Mouse (Mus musculus) colon, adult 2 months (tissue): ENCODE data around the gene Plpp2. TPM values are rescaled to one million over a fixed set of nuclear protein-coding genes. Genes with fewer than 3 reads are reported as not detected.

Experiments
- polyA plus RNA-seq: library from polyadenylated mRNA; depleted of rRNA; stranded (reverse); fragments of >200 nt; gene quantifications from 2 replicates; pipeline ENCODE4 v1.2.3, GENCODE M21; 2012; rRNA removed

The Plpp2 gene
- 211 and 290 TPM in 2 replicates for polyA plus RNA-seq

DNA sequence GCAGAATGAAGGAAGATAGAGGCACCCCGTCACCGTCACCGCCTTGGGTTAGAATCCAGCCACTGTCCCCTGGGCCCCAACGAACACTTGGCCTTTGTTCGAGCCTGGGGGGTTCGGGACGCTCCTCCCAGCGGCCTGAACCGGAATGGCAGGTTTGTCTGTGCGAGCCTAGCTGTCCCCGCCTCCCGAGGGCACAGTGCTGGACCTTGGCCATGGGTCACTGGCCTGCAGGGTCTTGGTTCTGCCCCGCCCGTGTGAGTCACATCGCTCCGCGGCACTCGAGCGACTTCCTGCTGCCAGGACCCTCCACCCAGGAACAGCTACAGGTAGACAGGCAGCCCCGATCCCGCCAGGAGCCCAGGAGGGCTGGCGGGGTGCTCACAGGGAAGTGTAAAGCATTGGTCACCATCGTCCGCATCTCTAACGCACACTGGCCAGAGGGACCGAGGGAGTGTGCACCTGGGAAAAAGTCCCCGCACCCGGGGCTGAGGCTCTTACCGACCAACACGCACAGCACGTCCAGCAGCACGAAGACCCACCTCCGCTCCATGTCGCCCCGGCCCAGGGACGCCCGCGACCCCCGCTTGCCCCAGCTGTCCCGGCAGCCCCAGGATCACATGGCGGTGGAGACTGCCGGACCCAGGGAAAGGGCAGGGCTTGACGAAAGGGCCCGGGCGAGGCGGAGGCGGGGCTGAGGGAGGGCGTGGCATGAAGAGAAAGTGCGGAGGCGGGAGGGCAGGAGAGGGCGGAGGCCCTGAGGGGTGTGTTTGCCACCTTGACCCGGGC, at the start of gene Plpp2:
TSS of gene Plpp2 (minus strand) at position 671 of the 786 bp plus-strand sequence.

DNA sequence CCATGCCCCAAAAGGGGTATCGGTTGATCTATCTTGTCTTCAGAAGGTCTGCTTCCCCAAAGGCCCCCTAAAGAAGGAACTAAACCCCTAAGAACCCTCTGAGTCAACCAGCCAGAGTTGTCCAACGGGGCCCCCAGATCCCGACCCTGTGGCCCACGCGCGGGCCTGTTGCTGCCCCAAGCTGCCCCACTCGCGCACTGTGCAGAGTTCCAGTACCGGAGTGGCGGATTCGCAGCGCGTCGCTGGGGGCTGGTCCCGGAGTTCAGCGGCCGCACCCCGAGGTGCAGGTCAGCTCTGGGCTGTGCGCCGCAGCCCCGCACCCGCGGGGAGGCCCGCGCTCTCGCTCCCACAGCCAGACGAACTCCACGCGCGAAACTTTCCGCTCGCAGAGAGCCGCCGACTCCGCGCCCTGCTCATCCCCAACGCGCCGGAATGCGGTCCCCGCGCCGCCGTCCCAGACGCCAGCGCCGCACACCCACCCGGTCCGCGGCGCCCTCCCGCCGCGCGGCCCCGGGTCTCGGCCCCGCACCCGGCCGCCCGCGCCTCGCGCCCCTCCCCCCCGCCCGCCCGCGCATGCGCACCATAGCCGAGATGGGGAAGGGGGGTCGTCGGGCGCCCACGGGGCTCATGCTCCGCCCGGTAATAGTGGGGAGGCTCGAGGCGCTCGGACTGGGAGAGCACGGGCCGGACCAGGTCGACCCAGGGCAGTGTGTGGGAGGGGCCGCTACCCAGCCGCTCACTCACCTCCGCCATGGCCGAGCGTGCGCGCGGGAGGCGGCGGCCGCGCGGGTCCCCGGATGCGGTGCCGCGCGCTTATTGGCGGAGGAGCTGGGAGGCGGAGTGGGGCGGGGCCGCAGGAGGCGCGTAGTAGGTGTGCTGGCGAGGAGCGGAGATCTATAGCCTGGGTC, 21.0 kb upstream of the Plpp2 start, which contains the start of gene Mier2:
TSS of gene Mier2 (minus strand) at position 870 of the 908 bp plus-strand sequence.

Other genes with a start within 250 kb of the Plpp2 start
- not detected in 2 replicates for gene Vmn2r82, start 177.3 kb downstream of the Plpp2 start, polyA plus RNA-seq
- gene Vmn2r83, start 65.1 kb downstream of the Plpp2 start, polyA plus RNA-seq: not detected in 2 replicates
- gene Mier2, start 21.4 kb upstream of the Plpp2 start, polyA plus RNA-seq: 105 and 110 TPM in 2 replicates
- gene Theg, start 53.5 kb upstream of the Plpp2 start, polyA plus RNA-seq: not detected in 2 replicates
- 2.9 and 3.5 TPM in 2 replicates for gene C2cd4c, start 80.2 kb upstream of the Plpp2 start, polyA plus RNA-seq
- 4.8 and 5.3 TPM in 2 replicates for gene Shc2, start 104.1 kb upstream of the Plpp2 start, polyA plus RNA-seq
- not detected in 2 replicates for gene Odf3l2, start 111.9 kb upstream of the Plpp2 start, polyA plus RNA-seq
- gene Madcam1, start 130.8 kb upstream of the Plpp2 start, polyA plus RNA-seq: 6.3 and 9.1 TPM in 2 replicates
- gene Tpgs1, start 135.6 kb upstream of the Plpp2 start, polyA plus RNA-seq: 105 and 121 TPM in 2 replicates
- 155 and 246 TPM in 2 replicates for gene Cdc34, start 148.4 kb upstream of the Plpp2 start, polyA plus RNA-seq
- gene Gzmm, start 155.2 kb upstream of the Plpp2 start, polyA plus RNA-seq: 0.47 and 0.66 TPM in 2 replicates
- gene Bsg, start 170.7 kb upstream of the Plpp2 start, polyA plus RNA-seq: 1,066 and 1,188 TPM in 2 replicates
- 23.7 and 26.9 TPM in 2 replicates for gene Hcn2, start 182.8 kb upstream of the Plpp2 start, polyA plus RNA-seq
- 71.0 and 77.4 TPM in 2 replicates for gene Polrmt, start 212.8 kb upstream of the Plpp2 start, polyA plus RNA-seq
- gene Fgf22, start 221.3 kb upstream of the Plpp2 start, polyA plus RNA-seq: 0.13 TPM in 1 of 2 replicates, not detected in the other
- 192 and 253 TPM in 2 replicates for gene Rnf126, start 233.2 kb upstream of the Plpp2 start, polyA plus RNA-seq
- gene Fstl3, start 243.5 kb upstream of the Plpp2 start, polyA plus RNA-seq: 42.9 and 43.6 TPM in 2 replicates